Mouse (Mus musculus): ENCODE measurements around the gene Ttc36.

- TF ChIP-seq CTCF (IDR thresholded peaks at IDR 0.05; ENCODE audit: insufficient read depth, low read depth, low read length) = no peak
- TF ChIP-seq POLR2A (IDR thresholded peaks at IDR 0.05; ENCODE audit: insufficient read depth, low read depth, low read length) = peak; percentile 61; the same call in 1 of the 2 replicates
These were observed 3.5 kb downstream of the Ttc36 start, which contains the start of gene Tmem25 for GRCm38 (mm10) chr9:44799102-44799957.

Measured in olfactory bulb, adult 2 months (tissue).